Mouse (Mus musculus): ENCODE data around the gene Eif4a1.

- TF ChIP-seq GATA1 (IDR thresholded peaks at IDR 0.05; ENCODE audit: low read length) (no peak), TAL1 (IDR thresholded peaks at IDR 0.05; ENCODE audit: low read length) (no peak)
These were observed 49.8 kb downstream of the Eif4a1 start for GRCm38 (mm10) chr11:69622406-69622805.
